Comparison of ENCODE assay signal across 8 mouse cellular contexts in the genomic region with DNA sequence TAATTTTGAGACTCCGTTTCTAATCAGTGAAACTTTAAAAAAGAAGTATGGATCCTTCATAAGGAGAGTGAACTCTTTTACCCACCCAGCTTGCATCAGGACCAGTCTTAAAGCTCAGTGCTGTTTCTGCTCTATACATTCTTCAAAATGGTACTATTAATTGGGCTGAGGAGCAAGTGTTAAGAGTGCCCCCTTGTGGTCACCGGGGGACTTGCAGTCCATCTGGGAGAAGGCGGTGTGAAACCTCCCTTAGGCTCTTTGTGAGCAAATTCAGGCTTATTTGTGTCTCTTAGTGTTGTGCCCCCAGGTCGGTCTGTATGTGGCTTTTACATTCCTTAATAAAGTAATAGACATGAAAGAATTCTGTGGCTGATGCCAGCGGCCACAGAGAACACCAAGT. TPM values are rescaled to one million over a fixed set of nuclear protein-coding genes. Genes with fewer than 3 reads are reported as not detected.
DNase-seq lines count a peak whose midpoint lies in the region; ATAC-seq lines count a peak whose summit lies in the region.

No protein-coding gene starts in this region.

- intact Hi-C loops in gastrocnemius, postnatal 14 days (cut with DNase I; ENCODE audit: low total_unique reads): loop anchor here (10.0 kb wide), 2 partner anchors 176 to 296 kb away; no protein-coding TSS in a partner anchor

- peak; percentile 29 for DNase-seq in cerebellum, adult 11 months
- peak; percentile 60 for DNase-seq in R1 (ENCODE audit: low read depth, low spot score)
- DNase-seq in cerebellum, postnatal 25 days: peak; percentile 63 to 76
- peak; percentile 51 for DNase-seq in gastrocnemius, postnatal 14 days
- peak; percentile 57 for DNase-seq in layer of hippocampus, adult 9-10 months (ENCODE audit: low spot score)
- DNase-seq in lung, postnatal 36 days: peak; percentile 77
- DNase-seq in spleen, postnatal 4 days (ENCODE audit: low spot score in 2 of 2): peak; percentile 36 to 79

- no peak for ATAC-seq in cerebellum, adult (ENCODE audit: insufficient number of reproducible peaks, low FRiP score, low TSS enrichment)

RNA-seq across cellular contexts. Expression of gene Ankfn1, which starts 56.6 kb away (rescaled TPM):
- 1 to 10 TPM in 1 of 2 experiments, under 1 TPM in 1; 0.09 to 1.1 TPM for total RNA-seq in gastrocnemius, postnatal 14 days (2021)
